Mouse (Mus musculus): Measurements from ENCODE around the gene Col9a2. TPM values are rescaled to one million over a fixed set of nuclear protein-coding genes. Genes with fewer than 3 reads are reported as not detected.
A peak's percentile ranks its signal among the peaks of the same experiment; 100 is the strongest.
"Not testable (repeated sequence)": the region's sequence is repeated elsewhere in the genome, so short reads cannot be mapped to it uniquely, and the experiment has no call there.

Gene Col9a2
- polyA plus RNA-seq, 3 experiments from 2014 or later: not detected

DNA sequence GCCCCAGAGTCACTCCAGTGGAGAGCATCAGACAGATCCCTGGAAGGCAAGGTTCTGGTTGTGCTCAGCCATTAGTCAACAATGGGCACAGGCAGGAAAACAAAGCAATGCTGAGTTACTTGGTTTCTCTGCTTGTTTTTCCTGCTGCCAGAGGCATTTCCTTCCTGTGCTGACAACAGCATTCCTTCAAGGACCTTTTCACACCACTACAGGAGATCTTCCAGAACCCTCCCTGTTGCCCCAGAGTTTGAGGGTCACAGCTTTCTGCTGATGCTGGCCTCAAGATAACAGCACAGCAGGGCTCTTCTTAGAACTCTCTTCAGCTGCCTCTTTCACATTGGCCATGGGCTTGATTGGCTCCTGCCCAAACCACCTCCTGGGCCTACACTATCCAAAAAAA is 17.3 kb upstream of the Col9a2 start:
- no peak for ATAC-seq

DNA sequence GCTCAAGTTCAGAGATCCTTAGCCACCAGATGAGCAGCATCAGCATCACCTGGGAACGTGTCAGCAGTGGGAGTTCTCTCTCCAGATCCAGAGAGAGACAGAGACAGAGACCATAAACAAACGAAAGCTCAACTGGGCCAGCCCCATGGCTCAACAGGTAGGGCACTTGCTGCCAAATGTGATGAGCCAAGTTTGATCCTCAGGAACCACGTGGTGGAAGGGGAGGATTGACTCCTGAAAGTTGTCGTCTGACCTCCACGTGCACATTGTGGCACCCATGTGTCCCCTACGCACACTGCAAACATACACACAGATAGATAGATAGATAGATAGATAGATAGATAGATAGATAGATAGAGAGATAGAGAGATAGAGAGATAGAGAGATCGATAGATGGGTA is 15.7 kb upstream of the Col9a2 start:
- ATAC-seq: no peak

DNA sequence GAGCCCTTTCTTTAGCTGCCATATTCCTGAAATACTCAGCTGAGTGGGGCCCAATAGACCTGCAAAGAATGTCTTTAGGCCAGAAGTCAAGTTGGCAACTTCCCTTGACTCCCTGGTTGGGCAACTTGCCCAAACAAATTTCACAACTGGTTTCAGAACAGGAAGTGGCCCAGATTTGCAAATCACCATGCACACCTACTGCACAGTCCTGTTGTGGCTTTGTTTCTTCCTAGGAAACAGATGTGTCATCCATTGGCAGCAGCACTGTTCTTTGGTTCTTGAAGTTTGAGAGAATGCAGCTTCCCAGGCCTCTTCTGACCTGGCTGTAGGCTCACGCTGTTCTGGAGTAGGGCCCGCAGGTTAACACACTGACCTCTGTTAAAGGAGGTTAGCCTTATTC is 15.2 kb upstream of the Col9a2 start:
- ATAC-seq: peak; percentile 18

DNA sequence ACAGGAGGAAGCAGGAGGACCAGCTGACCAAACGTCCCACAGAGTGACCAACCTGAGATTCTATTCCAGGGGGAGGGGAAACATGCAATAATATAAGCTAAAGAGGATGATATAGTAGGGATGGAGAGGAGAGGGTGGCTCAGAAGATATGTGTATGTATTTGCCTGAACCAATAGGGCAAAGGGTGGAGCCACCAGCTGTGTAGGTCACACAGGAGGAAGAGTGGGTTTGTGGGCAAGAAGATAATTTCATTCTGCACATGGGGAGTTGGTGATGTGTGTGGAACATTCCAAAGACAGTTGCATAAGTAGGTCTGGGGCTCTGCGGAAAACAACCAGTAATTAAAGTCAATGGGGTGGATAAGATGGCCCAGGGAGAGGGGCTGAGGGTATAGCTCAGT is 13.5 kb upstream of the Col9a2 start:
- no peak for ATAC-seq

DNA sequence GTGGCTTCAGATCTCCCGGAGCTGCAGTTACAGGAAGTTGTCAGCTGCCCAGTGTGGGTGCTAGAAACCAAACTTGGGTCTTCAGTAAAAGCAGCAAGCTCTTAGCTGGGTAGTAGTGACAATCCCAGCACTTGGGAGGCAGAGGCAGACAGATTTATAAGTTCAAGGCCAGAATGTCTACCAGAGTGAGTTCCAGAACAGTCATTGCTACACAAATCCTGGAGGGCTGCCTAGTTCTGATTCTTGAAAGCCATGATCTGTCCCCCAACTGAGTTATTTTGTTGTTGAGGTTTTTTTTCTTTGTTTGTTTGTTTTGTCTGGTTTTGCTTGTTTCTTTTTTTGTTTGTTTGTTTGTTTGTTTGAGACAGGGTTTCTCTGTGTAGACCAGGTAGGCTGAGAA is 11.0 kb upstream of the Col9a2 start:
- no peak for ATAC-seq

DNA sequence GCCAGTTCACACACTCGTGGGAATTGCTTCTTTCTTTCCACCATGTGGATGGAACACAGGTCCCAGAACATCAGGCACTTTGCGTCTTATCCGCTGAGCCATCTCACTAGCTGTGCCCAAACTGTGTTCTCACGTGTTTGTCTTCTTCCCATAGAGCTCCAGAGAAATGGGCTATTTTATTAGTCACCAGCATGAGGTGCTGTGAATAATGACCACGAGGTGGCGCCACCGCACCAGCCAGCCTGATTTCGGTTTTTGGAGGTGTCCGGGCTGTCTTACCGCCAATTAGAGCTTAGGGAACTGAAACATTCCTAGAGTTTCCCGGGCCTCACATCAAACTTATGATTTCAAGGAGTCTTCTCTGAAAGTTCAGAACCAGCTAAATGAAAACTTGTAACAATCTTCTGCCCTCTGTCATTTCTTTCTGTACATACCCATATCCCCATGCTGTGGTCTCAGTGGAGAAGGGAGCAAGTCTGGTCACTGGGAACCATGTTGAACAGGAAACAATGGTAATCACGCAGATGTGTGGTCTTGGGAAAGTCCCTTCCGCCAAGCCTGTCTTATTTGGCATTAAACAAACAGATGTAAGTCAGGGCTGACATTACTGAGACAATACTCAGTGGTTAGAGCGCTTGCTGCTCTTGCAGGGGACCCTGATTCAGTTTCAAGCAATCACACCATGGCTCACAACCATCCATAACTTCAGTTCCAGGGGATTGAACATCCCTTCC is 10.4 kb upstream of the Col9a2 start:
- peak; percentile 57 for ATAC-seq

DNA sequence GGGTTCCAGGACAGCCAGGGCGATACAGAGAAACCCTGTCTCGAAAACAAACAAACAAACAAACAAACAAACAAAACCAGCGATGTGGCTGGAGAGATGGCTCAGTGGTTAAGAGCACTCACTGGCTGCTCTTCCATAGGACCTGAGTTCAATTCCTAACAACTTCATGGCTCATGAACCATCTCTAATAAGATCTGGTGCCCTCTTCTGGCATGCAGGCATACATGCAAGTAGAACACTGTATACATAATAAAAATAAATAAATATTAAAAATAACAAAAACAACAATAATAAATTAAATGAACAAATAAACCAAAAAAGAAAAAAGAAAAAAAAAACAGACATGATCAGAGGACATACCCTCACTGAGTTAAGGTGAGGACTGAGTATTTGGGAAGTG is 9.6 kb upstream of the Col9a2 start:
- ATAC-seq: no peak

DNA sequence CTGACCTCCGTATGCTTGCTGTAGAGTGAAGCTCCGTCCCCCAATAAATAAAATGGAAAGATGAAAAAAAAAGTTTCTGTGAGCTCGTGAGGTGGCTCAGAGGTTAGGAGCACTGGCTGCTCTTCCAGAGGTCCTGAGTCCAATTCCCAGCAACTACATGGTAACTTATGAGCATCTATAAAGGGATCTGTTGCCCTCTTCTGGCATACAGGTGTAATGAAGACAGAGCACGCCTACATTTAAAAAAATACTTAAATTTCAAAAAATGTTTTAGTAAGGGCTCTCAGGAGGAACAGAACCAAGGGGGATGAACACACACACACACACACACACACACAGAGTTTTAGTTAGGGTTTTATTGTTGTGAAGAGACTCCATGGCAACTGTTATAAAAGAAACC is 7.7 kb upstream of the Col9a2 start:
- peak; percentile 63 for ATAC-seq

DNA sequence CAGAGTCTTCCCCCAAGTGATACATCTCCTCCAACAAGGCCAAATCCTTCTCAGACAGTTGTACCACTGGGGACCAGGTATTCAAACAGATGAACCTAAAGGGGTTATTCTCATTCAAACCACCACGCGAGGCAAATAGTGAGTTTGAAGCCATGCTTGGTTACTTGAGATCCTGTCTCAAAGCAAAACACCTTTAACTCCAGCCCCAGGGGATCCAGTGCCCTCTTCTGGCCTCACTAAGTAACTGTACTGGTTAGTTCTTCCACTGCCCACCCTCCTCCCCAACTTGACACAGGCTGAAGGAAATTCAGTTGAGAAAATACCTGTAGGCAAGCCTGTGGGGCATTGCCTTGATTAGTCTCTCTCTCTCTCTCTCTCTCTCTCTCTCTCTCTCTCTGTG is 6.2 kb upstream of the Col9a2 start:
- no peak for ATAC-seq

DNA sequence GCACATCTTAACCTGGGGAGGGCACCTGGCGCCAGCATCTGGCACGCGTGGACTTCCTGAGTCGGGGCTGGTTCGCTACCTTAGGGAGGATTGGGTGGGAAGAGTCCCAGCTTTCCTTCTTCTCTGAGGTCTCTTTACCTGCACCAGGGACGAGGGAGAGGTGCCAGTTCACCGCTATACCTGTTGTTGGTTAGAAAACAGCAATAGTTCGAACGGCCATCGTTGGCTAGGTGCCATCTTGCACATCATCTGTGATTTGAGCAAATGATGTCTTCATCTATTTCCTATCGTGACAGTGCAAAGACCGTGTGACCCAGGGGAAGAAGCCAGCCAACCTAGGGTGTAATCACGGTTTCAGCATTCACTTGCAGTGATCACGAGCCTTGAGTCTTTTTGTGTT is 1.1 kb downstream of the Col9a2 start:
- no peak for ATAC-seq

DNA sequence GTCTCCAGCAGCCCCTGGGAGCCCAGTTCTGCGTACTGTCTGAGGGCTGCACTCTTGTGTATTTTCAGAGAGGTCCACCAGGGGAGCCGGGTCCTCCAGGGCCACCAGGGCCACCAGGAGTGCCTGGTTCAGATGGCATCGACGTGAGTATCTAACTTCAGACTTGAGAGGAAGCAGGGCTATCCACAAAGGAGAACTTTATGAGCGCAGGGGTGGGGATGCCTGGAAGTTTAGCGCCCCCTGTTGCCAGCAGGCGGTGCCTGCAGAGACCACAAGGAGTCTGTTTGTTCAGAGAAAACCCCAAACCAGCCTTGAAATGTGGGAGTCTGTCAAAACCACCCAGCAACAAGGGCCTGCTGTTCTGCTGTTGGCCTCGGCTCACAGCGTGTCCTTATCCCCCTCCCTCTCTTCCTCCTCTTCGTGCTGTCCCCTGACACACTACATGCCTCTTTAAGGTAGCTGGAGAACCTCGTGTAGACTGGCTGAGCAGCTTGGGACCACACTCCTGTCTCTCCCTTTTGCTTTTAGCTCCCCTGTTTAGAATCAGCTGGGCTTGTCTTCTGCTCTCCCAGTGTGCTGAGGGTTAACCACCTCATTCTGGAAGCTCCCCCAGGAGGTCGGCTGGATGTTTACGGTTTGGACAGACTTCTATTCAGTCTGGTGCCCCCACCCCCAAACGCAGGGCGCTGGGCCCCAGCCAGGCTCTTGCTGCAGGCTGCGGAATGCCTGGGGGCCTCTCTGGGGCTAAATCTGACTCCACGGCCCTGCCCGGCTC is 1.9 kb downstream of the Col9a2 start:
- peak; percentile 74 for ATAC-seq

DNA sequence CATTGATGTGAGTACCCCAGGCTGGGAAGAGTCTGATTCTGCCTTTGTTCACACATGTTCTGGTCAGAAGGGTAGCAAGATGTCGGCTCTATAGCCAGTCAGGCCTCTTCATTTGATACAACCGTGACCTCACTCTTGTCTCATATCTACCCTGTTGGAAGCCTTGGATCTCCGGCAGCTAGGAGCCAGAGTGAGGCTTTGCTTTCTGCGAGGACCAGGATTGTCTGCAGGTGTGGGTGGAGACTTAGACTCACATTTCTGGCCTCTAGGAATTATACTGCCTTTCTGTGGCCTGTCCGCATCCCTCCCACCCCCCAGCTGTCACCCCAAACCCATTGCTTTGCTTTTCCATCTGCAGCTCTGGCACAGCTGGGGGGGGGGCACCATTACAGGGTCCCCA is 3.3 kb downstream of the Col9a2 start:
- ATAC-seq: no peak

DNA sequence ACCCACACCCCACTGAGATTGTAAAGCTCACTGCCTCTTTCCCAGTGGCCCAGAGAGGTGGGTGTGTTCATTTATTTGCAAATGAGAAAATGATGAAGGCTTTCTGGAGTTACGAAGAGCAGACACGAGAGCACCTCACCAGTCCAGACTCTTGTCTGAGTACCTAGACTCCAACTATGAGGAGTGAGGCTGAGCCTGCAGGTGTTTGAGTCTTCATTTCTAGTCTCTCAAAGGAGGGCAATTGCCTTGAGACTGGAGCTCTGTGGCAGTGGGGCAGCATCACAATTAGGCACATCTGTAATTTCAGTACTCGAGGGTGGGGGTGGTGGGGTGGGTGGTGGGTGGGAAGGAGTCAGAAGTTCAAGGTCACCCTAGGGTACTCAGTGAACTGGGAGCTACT is 3.8 kb downstream of the Col9a2 start:
- ATAC-seq: no peak

DNA sequence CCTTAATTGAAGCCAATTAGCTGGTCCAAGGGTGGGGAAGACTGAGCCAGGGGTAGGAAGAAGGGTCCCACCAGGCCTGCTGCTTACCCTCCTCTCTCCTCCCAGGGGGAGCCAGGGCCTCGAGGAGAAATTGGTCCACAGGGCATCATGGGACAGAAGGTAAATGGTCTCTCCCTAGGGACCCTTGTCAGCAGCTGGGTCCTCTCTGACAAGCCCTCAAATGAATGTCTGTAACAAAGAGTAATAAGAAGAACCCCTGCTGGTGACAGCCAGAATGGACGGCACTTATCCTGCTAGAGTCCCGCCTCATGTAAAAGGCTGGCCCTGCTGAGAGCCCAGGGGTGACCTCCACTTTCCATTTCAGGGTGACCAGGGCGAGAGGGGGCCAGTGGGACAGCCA is 12.7 kb downstream of the Col9a2 start:
- no peak for ATAC-seq

DNA sequence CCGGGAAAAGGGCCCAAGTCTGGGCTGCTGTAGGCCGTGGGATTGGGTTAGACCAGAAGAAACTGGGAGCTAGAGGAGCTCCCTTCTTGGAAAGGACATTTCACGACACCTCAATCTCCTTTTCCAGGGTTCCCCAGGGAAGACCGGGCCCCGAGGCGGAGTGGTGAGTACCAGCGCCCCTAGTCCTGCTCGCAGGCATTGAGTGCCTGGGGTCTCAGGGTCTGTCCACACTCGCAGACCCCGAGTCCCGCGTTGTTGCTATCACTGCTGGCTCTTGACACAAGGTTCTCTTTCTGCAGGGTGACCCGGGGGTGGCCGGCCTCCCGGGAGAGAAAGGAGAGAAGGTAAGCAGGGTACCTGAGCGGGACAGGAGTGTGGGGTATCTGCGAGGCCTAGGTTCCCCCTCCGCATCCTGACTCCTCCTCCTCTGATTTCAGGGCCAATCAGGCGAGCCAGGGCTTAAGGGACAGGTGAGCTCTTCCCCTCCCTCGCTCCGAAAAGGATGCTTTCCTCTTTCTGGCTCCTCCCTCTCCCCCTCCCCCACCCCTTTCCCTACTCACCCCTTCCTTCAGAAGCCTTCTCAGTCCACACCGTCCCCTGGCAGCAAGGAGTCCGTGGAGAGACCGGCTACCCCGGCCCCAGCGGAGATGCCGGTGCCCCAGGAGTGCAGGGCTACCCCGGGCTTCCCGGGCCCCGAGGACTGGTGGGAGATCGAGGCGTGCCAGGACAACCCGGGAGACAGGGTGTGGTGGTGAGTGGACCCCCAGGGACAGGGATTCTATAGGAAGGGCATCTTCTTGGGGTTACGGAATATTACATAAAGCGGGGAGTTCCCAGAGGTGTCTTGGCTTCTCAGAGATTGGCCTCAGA is 13.5 kb downstream of the Col9a2 start:
- ATAC-seq: no peak

DNA sequence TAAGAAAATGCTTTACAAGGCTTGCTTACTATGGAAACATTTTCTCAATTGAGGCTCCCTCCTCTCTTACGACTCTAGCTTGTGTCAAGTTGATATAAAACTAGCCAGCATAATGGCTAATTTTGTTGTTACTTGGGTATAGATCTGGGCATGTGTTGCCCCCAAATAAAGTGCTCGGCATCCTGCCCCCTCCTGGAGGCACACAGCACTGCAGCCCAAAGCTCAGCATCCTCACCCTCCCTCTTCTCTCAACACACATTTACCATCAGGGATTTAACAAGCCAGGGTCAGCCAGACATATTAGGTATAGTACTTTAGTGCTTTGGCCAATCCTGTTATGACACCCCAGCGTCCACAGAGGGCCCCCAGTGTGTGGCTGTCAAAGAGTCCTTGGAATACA is 17.2 kb downstream of the Col9a2 start:
- ATAC-seq: no peak

DNA sequence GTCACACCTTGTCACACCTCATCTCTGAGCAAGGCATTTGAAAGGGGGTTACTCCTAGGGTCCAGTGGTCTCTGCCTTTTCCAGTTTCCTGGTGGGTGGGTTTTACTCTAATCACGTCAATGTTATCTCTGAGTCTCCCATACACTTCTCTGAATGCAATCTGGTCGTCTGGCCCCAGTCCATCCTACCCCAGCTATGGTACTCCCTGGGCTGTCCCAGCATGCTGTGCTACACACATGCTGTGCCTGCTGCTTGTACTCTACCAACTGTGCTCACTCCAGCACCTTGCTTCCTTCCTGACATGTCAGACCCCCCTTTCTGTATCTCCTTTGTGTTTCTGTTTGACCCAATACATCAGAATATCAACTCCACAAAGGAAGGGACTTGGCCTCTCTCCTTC is 17.8 kb downstream of the Col9a2 start:
- no peak for ATAC-seq

DNA sequence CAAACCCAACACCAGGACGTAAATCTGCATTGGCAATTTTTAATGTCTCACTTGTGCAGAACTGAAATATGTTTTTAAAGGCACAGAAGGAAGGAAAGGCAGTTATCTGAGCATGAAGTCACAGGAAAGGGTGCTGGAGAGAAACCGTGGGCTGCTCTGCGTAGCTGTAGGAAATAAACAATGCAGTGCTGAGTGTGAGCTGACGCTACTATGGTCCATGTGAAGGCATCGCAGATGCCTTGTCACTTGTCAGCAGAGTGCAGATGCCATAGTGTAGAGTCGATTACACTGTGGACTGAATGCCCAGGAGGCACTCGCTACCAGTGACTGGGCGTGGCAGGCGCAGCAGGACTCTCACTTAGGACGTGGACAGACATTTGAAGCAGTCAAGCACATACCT is 20.0 kb downstream of the Col9a2 start:
- not testable (repeated sequence) for ATAC-seq

DNA sequence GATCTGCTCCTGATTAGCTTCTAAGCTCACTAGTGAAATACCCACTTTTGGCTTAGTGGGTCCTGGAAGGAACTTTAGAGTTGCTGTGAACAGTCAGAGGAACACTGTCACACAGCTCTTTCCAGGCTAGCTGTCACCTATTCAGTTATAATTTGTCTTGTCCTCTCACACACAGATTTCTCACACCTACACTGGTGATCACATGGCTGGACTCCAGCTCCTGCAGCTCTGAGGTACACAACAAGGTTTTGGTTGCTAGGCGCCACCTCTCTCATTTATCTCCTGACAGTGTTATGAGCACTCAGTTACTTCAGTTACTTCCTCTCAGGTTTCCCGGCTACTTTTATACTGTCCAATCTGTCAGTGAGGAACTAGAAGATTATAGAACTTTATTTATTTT is 26.2 kb downstream of the Col9a2 start:
- no peak for ATAC-seq

DNA sequence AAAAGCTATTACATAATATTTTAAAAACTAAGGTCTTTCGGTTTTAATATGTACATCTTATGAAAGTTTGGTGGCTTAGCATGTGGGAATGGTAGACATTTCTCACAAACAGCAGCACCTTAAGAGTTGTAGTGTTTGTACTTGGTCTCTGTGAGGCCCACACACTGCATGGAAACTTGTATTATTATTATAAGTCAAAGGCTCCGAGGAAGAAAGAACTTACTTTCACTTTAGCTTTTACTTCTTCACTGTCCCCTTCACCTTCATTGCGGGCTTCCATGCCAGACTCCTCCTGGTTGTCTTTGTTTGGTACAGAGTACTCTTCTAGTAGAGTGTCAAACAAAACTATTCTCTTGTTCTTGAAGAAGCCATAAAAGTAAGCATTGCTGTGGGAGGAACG is 35.1 kb downstream of the Col9a2 start:
- peak; percentile 73 for ATAC-seq

DNA sequence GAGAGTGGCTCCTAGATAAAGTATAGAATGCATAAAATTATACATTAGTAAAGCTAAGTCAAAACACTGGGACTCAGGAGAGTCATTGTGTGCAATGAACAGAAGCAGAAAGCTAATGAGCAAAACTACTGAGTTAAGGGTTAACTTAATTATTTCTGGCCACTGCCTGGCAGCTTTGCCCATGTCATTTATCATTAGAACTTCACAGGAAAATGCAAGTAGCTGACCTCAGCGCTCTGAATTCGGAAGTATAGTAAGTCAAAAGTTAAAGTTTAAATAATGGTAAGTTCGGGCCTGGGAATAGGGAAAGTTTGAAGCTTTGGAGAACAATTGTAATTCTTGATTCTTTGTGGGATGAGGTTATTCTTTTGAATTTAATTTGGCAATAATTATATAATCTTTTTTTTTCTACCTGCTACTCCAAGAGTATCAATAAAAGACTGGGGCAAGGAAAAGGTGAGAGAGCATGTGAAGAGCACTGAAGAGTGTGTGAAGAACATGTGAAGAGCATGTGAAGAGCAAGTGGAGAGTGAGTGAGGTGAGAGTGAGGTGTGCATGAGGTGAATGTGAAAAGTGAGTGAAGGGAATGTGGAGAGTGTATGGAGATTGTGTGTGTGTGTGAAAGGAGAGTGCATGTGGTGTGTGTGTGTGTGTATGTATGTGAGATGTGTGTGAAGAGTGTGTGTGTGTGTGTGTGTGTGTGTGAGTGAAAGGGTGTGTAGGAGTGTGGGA is 38.9 kb downstream of the Col9a2 start:
- no peak for ATAC-seq

DNA sequence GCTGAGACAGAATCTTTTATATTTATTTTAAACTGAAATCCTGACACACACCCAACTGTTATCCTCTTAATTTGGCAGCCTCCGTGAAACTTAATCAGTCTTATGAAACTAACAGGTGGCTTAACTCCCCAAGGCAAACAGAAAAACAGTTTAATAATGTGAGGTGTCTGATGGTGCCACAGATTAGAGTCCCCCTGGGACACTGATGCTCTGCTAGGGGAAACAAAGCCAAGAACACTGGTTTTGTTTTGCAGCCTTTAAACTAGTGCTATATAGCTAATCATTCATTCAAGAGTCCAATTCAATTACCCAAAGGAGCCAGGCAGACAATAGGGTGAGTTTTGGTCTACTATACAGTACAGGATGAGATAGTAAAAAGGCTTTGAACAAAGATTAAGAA is 41.2 kb downstream of the Col9a2 start:
- no peak for ATAC-seq

DNA sequence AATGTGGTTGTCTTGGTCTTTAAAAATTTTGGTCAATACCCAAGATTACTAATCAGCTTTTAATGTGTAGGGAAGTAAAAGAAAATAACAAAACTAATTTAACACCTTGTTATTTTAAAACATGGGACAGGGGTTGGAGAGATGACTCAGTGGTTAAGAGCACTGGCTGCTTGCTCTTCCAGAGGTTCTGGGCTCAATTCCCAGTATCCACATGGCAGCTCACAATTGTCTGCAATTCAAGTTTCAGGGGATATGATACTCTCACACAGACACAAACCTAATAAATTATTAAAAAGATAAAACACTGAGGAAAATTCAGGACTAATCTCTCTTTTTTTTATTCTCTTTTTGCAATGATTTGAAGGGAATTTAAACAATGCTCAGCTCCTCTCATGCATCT is 45.3 kb downstream of the Col9a2 start:
- ATAC-seq: no peak

Measured in inflammation-experienced regulatory T-cells, adult 6 months (primary cell).